ENCODE assay signal across 20 mouse cellular contexts in the genomic region with DNA sequence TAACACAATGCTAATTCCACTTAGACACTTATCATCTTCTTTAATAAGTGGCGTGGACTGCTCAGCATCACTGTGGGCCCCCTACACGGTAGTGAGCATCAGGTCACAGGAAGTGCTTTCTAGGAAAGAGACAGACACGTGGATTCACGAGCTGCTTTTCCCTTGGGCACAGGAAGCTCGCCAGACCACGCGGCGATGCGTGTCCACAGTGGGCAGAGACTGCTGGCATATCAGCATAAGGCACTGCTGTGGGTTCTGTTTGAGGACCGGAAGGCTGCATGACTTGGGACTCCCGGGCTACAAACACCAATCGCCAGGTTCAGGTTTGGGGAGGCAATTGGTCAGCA. TPM values are rescaled to one million over a fixed set of nuclear protein-coding genes. Genes with fewer than 3 reads are reported as not detected.
DNase-seq lines count a peak whose midpoint lies in the region; ATAC-seq and TF ChIP-seq lines count a peak whose summit lies in the region.
"Had no signal": no experiment of that assay in that cellular context is flagged by ENCODE, and none has a peak within 500 bp of the region (broad histone marks: within the 10 kb centered on the region; RNA-seq: fewer than 3 reads in every experiment).

No protein-coding gene starts in this region.

- WGBS in forebrain, postnatal 0 days = 73% methylated on average over 12 of the region's 12 CpGs
- 77% methylated on average over 12 of the region's 12 CpGs for WGBS in forebrain, embryonic 13.5 days
- 58% methylated on average over 12 of the region's 12 CpGs for WGBS in embryonic facial prominence, embryonic 13.5 days

- TF ChIP-seq POLR2A in ES-Bruce4 (IDR thresholded peaks at IDR 0.05; ENCODE audit: insufficient read depth, low read length) = no peak

- H3K4me3 ChIP-seq in forebrain, postnatal 0 days (ENCODE audit: low read depth, low read length) = no peak overlapping the region
- no peak overlapping the region for H3K4me3 ChIP-seq in forebrain, embryonic 13.5 days
- peak overlapping the region; percentile 1 for H3K4me3 ChIP-seq in ES-Bruce4 (ENCODE audit: low read depth, low read length)
- H3K4me3 ChIP-seq in embryonic facial prominence, embryonic 13.5 days = no peak overlapping the region
- H3K4me3 ChIP-seq: embryonic facial prominence, embryonic 12.5 days; forebrain, embryonic 15.5 days; hindbrain, embryonic 13.5 days; midbrain, embryonic 12.5 days had no signal

- H3K9ac ChIP-seq in forebrain, postnatal 0 days = peak overlapping the region; percentile 31; the same call in 1 of the 2 replicates
- no peak overlapping the region for H3K9ac ChIP-seq in forebrain, embryonic 13.5 days
- no peak overlapping the region for H3K9ac ChIP-seq in ES-Bruce4 (ENCODE audit: low read depth, poor library complexity, severe bottlenecking)
- 0 out of 2 replicates have a peak overlapping the region, but pooled peaks have one; percentile 17 for H3K9ac ChIP-seq in embryonic facial prominence, embryonic 13.5 days
- H3K9ac ChIP-seq: embryonic facial prominence, embryonic 12.5 days; forebrain, embryonic 15.5 days; hindbrain, embryonic 13.5 days; midbrain, embryonic 12.5 days had no signal

- H3K4me2 ChIP-seq in forebrain, postnatal 0 days (ENCODE audit: low read depth) = peak overlapping the region; percentile 25
- H3K4me2 ChIP-seq in forebrain, embryonic 13.5 days = no peak overlapping the region
- peak overlapping the region; percentile 18; the same call in 1 of the 2 replicates for H3K4me2 ChIP-seq in embryonic facial prominence, embryonic 13.5 days
- H3K4me2 ChIP-seq: embryonic facial prominence, embryonic 12.5 days; forebrain, embryonic 15.5 days; hindbrain, embryonic 13.5 days; midbrain, embryonic 12.5 days had no signal

- H3K9me3 ChIP-seq in forebrain, postnatal 0 days (ENCODE audit: low read length) = no peaks in the 10 kb centered on the region
- no peaks in the 10 kb centered on the region for H3K9me3 ChIP-seq in forebrain, embryonic 13.5 days (replicated peaks)
- H3K9me3 ChIP-seq in ES-Bruce4 (replicated peaks; ENCODE audit: control insufficient read depth, insufficient read depth, low read length, poor library complexity, severe bottlenecking) = no peaks in the 10 kb centered on the region
- H3K9me3 ChIP-seq in embryonic facial prominence, embryonic 13.5 days = no peaks in the 10 kb centered on the region
- H3K9me3 ChIP-seq: embryonic facial prominence, embryonic 12.5 days; forebrain, embryonic 15.5 days; hindbrain, embryonic 13.5 days; midbrain, embryonic 12.5 days had no signal

- ATAC-seq in forebrain, postnatal 0 days = peak; percentile 27
- no peak for ATAC-seq in forebrain, embryonic 13.5 days
- no peak for ATAC-seq in embryonic facial prominence, embryonic 13.5 days (ENCODE audit: insufficient number of reproducible peaks, insufficient read depth, low FRiP score, low TSS enrichment, low read depth)
- no peak for ATAC-seq in monocyte, adult 5-6 weeks (replicated peaks; ENCODE audit: insufficient number of reproducible peaks, low FRiP score, low TSS enrichment, poor library complexity, severe bottlenecking)
- ATAC-seq: lung, postnatal 0 days had no signal

- no peak overlapping the region for H3K27ac ChIP-seq in forebrain, postnatal 0 days (ENCODE audit: low read depth, low read length)
- no peak overlapping the region for H3K27ac ChIP-seq in forebrain, embryonic 13.5 days
- peak overlapping the region; percentile 39; the same call in 1 of the 2 replicates for H3K27ac ChIP-seq in ES-Bruce4 (ENCODE audit: insufficient read depth, low read length)
- no peak overlapping the region for H3K27ac ChIP-seq in embryonic facial prominence, embryonic 13.5 days
- H3K27ac ChIP-seq: embryonic facial prominence, embryonic 12.5 days; forebrain, embryonic 15.5 days; hindbrain, embryonic 13.5 days; midbrain, embryonic 12.5 days had no signal

- no peak for TF ChIP-seq EP300 in ES-Bruce4 (IDR thresholded peaks at IDR 0.05; ENCODE audit: insufficient read depth, low read depth, low read length)

- DNase-seq in forebrain, postnatal 0 days = no peak
- DNase-seq in 416B (ENCODE audit: low read depth) = peak; percentile 45
- no peak for DNase-seq in left cerebral cortex, adult 18-20 months (ENCODE audit: low spot score in 2 of 2)
- DNase-seq: cerebellum, adult 11 months; cerebellum, postnatal 25 days; gastrocnemius, postnatal 14 days; kidney, adult 11 months; kidney, postnatal 4 days; liver; spleen, adult 18-20 months; thymus, postnatal 25 days had no signal

- 0 out of 2 replicates have a peak, but pooled peaks cover 7% of the 10 kb centered on the region for H3K4me1 ChIP-seq in forebrain, postnatal 0 days (ENCODE audit: insufficient read depth)
- H3K4me1 ChIP-seq in forebrain, embryonic 13.5 days = 0 out of 2 replicates have a peak, but pooled peaks cover 4% of the 10 kb centered on the region
- peaks cover 3% of the 10 kb centered on the region for H3K4me1 ChIP-seq in ES-Bruce4 (ENCODE audit: control insufficient read depth, insufficient read depth, low read length)
- H3K4me1 ChIP-seq in embryonic facial prominence, embryonic 13.5 days = peaks cover 24% of the 10 kb centered on the region
- H3K4me1 ChIP-seq: hindbrain, embryonic 13.5 days; midbrain, embryonic 12.5 days had no signal

- H3K36me3 ChIP-seq in forebrain, postnatal 0 days (ENCODE audit: insufficient read depth) = no peaks in the 10 kb centered on the region; the same call in none of the 2 replicates
- no peaks in the 10 kb centered on the region for H3K36me3 ChIP-seq in forebrain, embryonic 13.5 days (ENCODE audit: poor library complexity, severe bottlenecking)
- H3K36me3 ChIP-seq in ES-Bruce4 (ENCODE audit: control insufficient read depth, insufficient read depth, low read length, poor library complexity, severe bottlenecking) = no peaks in the 10 kb centered on the region; the same call in 1 of the 2 replicates
- no peaks in the 10 kb centered on the region; the same call in 1 of the 2 replicates for H3K36me3 ChIP-seq in embryonic facial prominence, embryonic 13.5 days
- H3K36me3 ChIP-seq: embryonic facial prominence, embryonic 12.5 days; forebrain, embryonic 15.5 days; hindbrain, embryonic 13.5 days; midbrain, embryonic 12.5 days had no signal

- H3K27me3 ChIP-seq in forebrain, postnatal 0 days (ENCODE audit: insufficient read depth, low read length) = no peaks in the 10 kb centered on the region
- H3K27me3 ChIP-seq in forebrain, embryonic 13.5 days = no peaks in the 10 kb centered on the region
- H3K27me3 ChIP-seq in ES-Bruce4 (ENCODE audit: control insufficient read depth, insufficient read depth, low read length, poor library complexity, severe bottlenecking) = no peaks in the 10 kb centered on the region
- no peaks in the 10 kb centered on the region; the same call in 1 of the 2 replicates for H3K27me3 ChIP-seq in embryonic facial prominence, embryonic 13.5 days
- H3K27me3 ChIP-seq: embryonic facial prominence, embryonic 12.5 days; forebrain, embryonic 15.5 days; hindbrain, embryonic 13.5 days; midbrain, embryonic 12.5 days had no signal

- no peak for TF ChIP-seq CTCF in forebrain, postnatal 0 days (IDR thresholded peaks at IDR 0.05; ENCODE audit: low read depth)
- TF ChIP-seq CTCF in ES-Bruce4 (IDR thresholded peaks at IDR 0.05; ENCODE audit: low read depth, low read length) = no peak

RNA-seq across cellular contexts. Expression of gene Satb2, which starts 22.7 kb away (rescaled TPM):
- total RNA-seq in forebrain, postnatal 0 days (2014; rRNA removed) = 57.1 and 106 TPM in 2 replicates
- 21.7 and 43.1 TPM in 2 replicates for polyA plus RNA-seq in forebrain, postnatal 0 days (2015; fragmentation: Nextera tagmentation; extraction: Ambion mirVana)
- polyA plus RNA-seq in forebrain, embryonic 13.5 days (2015; fragmentation: Nextera tagmentation; extraction: Ambion mirVana) = 5.5 and 10.2 TPM in 2 replicates
- 5.2 and 5.5 TPM in 2 replicates for polyA plus RNA-seq in ES-Bruce4 (2011; ENCODE audit: insufficient read depth, insufficient read length, low read depth, missing spikeins)
- 19.4 and 23.9 TPM in 2 replicates for polyA plus RNA-seq in embryonic facial prominence, embryonic 13.5 days (2015; fragmentation: Nextera tagmentation; extraction: Ambion mirVana)
- total RNA-seq in monocyte, adult 5-6 weeks (2017) = 0.38 to 1.1 TPM (median 0.64 TPM) in 3 replicates
- 10 to 100 TPM; 79.1 to 88.5 TPM for total RNA-seq in left cerebral cortex, adult 18-20 months (2021)

Comparison
In these comparisons a context has a peak if more than half of its experiments do, and no peak if none do; other contexts are left out.
1. H3K9ac ChIP-seq: peak in forebrain, postnatal 0 days (single experiment) and embryonic facial prominence, embryonic 13.5 days (single experiment); none in forebrain, embryonic 13.5 days (single experiment) and ES-Bruce4 (single experiment).